Mouse (Mus musculus) spleen, adult 2 months (tissue): ENCODE results near the gene Bcl10.

Source experiments
- CTCF ChIP-seq: fragments of 200-500 bp; IDR thresholded peaks from 2 replicates; pipeline ENCODE4 v1.5.1; 2011; ENCODE audit warnings: mild to moderate bottlenecking, inconsistent platforms; ENCODE audit not compliant: insufficient read depth, insufficient read length, insufficient replicate concordance; ENCODE audit errors: extremely low read depth
- POLR2A ChIP-seq: fragments of 200-500 bp; IDR thresholded peaks from 2 replicates; pipeline ENCODE4 v1.6.1; 2011; ENCODE audit warnings: low read depth, low read length, inconsistent platforms

DNA sequence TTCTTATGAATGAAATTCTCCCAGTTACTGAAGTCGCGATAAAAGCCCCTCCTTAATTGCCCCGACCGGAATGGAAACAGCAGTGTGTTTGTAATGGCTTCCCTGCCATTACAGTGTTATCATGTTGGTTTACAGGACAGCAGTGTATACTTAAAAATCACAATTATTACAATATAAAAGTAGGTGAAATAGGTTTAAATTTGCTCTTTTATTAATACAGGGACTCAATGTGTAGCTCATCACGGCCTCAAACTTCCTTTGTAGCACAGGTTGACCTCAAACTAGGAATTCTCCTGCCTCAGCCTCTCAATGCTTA, 28.2 kb downstream of the Bcl10 start:
- TF ChIP-seq CTCF = no peak
- TF ChIP-seq POLR2A = no peak
